Mouse (Mus musculus): ENCODE results near the gene Slc7a7.

- no peak for TF ChIP-seq GATA1 (IDR thresholded peaks at IDR 0.05; ENCODE audit: borderline replicate concordance, low read length)
- no peak; the same call in 1 of the 2 replicates for TF ChIP-seq FLI1 (IDR thresholded peaks at IDR 0.05; ENCODE audit: low read length)
Observed at GRCm38 (mm10) chr14:54463108-54463958, 45.8 kb upstream of the Slc7a7 start.

Data from megakaryocyte, embryonic 14.5 days (primary cell).